Mouse (Mus musculus): ENCODE measurements around the gene Ctnnal1. TPM values are rescaled to one million over a fixed set of nuclear protein-coding genes. Genes with fewer than 3 reads are reported as not detected.

Ctnnal1 gene
- polyA plus RNA-seq, 1 experiment from 2014 or later: 9.3 TPM

DNA sequence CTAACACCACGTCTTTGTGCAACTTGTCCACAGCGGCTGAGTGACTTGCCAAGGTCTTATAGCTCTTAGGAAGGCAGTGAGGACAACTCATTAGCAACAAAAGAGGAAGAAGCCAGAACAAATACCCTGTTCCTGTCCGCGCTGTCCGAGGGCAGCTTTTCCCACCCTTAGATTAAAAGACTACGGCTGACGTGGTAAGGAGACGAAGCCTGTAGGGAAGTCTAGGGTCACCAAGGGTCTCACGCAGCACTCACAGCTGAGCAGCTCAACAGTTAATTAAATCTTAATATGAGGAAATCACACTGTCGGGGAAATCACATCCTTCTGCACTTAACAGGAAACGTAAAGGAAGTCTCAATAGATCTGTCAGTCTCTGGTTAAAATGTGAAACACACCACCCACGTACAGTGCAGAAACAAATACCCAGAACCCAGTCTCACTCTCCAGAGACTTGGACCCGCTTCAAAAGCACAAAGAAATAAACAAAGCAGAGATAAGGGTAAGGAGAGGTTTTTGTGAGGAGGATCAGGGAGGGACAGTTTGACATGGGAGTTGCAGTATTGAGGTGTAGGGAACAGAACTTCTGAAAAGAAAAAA is 33.9 kb downstream of the Ctnnal1 start:
- no peak overlapping the region for H3K4me3 ChIP-seq (ENCODE audit: low read depth, low read length)
- ATAC-seq (ENCODE audit: low FRiP score, low TSS enrichment) (no peak), DNase-seq (ENCODE audit: low spot score) (no peak)
- 0 out of 2 replicates have a peak, but pooled peaks cover 3% of the 10 kb centered on the region for H3K36me3 ChIP-seq (ENCODE audit: control insufficient read depth, insufficient read depth, low read length)
- no peak overlapping the region for H3K27ac ChIP-seq (replicated peaks)
- H3K27me3 ChIP-seq (ENCODE audit: control insufficient read depth, insufficient read depth, low read length): no peaks in the 10 kb centered on the region
- no peaks in the 10 kb centered on the region for H3K4me1 ChIP-seq (replicated peaks; ENCODE audit: control insufficient read depth, insufficient read depth)
- no peaks in the 10 kb centered on the region for H3K9me3 ChIP-seq (ENCODE audit: control insufficient read depth, low read length)
- H3K9ac ChIP-seq (ENCODE audit: low read length): no peak overlapping the region
- 59% methylated on average over 13 of the region's 13 CpGs for WGBS
- TF ChIP-seq CTCF (IDR thresholded peaks at IDR 0.05; ENCODE audit: low read depth) (no peak), EP300 (optimal IDR thresholded peaks at IDR 0.05) (no peak)
- no peak overlapping the region for H3K4me2 ChIP-seq (replicated peaks; ENCODE audit: low read depth)

DNA sequence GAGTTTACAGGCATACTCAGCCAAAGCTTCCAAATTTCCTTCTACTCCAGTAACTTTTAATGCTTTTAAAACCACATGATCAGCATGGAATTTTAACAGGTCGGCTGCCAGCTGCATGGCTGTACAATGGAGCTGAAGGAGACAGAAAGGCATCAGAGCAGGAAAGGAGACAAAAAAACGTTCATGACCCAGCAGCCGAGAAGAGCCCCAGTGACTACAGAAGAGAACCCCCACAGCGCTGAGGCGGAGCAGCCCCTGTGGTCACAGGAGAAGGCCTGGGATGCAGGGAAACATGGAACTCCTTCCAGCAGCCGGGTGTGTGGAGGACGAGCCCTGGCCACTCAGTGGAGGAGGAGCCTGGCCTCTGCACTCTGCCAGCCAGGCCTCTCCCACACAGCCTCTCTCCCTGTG is 35.5 kb downstream of the Ctnnal1 start:
- Histone ChIP-seq H3K27me3 (ENCODE audit: control insufficient read depth, insufficient read depth, low read length) (no peaks in the 10 kb centered on the region), H3K4me1 (replicated peaks; ENCODE audit: control insufficient read depth, insufficient read depth) (no peaks in the 10 kb centered on the region), H3K4me3 (ENCODE audit: low read depth, low read length) (no peak overlapping the region), H3K9me3 (ENCODE audit: control insufficient read depth, low read length) (no peaks in the 10 kb centered on the region), H3K36me3 (ENCODE audit: control insufficient read depth, insufficient read depth, low read length) (0 out of 2 replicates have a peak, but pooled peaks cover 3% of the 10 kb centered on the region), H3K9ac (ENCODE audit: low read length) (no peak overlapping the region), H3K4me2 (replicated peaks; ENCODE audit: low read depth) (no peak overlapping the region), H3K27ac (replicated peaks) (no peak overlapping the region)
- ATAC-seq (ENCODE audit: low FRiP score, low TSS enrichment) (0 out of 2 replicates have a peak, but pooled peaks have one; percentile 49), DNase-seq (ENCODE audit: low spot score) (peak; percentile 19)
- TF ChIP-seq CTCF (IDR thresholded peaks at IDR 0.05; ENCODE audit: low read depth) (no peak), EP300 (optimal IDR thresholded peaks at IDR 0.05) (no peak)
- WGBS: 57% methylated on average over 7 of the region's 7 CpGs

DNA sequence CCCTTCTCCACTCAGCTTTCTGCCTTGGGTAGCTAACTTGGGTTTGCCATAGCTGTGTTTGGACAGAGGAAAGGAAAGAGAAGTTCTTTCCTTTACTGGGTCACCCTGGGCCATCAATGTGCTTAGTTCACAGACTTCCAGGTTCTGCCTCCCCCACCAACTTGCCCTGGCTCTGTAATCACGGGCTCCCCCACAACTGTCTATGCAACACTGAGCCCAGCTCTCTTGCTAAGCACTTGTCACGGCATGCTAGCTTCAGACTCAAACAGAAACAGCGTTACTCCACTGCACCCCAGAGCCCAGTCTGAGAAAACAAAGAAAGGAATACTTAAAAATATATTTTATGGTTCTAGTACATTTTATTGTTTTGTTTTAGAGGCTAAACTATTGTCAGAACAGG is 36.1 kb downstream of the Ctnnal1 start:
- ATAC-seq (ENCODE audit: low FRiP score, low TSS enrichment): no peak
- Histone ChIP-seq H3K27ac (replicated peaks) (no peak overlapping the region), H3K4me1 (replicated peaks; ENCODE audit: control insufficient read depth, insufficient read depth) (no peaks in the 10 kb centered on the region), H3K9me3 (ENCODE audit: control insufficient read depth, low read length) (no peaks in the 10 kb centered on the region), H3K4me2 (replicated peaks; ENCODE audit: low read depth) (no peak overlapping the region), H3K36me3 (ENCODE audit: control insufficient read depth, insufficient read depth, low read length) (0 out of 2 replicates have a peak, but pooled peaks cover 3% of the 10 kb centered on the region), H3K27me3 (ENCODE audit: control insufficient read depth, insufficient read depth, low read length) (no peaks in the 10 kb centered on the region), H3K9ac (ENCODE audit: low read length) (no peak overlapping the region), H3K4me3 (ENCODE audit: low read depth, low read length) (no peak overlapping the region)
- DNase-seq (ENCODE audit: low spot score): no peak
- WGBS: 84% methylated on average over 3 of the region's 3 CpGs
- TF ChIP-seq EP300 (optimal IDR thresholded peaks at IDR 0.05) (no peak), CTCF (IDR thresholded peaks at IDR 0.05; ENCODE audit: low read depth) (no peak)

DNA sequence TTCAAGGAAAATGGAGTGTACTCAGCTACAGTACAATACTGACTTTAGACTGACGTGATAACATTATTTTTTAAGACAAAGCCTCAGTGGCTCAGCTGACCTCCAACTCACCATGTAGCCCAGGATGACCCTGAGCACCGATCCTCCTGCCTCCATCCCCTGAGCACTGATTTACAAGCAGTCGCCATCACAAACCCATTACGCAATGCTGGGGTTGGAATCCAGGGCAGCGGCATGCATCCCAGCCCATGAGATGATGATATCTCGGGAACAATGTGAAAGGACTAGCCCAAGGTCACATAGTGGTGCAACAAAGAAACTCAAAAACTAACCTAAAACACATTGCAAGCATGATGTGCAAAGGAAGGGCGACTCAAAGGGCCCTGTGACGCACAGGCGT is 40.8 kb downstream of the Ctnnal1 start:
- Histone ChIP-seq H3K4me3 (ENCODE audit: low read depth, low read length) (no peak overlapping the region), H3K27ac (replicated peaks) (no peak overlapping the region), H3K9me3 (ENCODE audit: control insufficient read depth, low read length) (no peaks in the 10 kb centered on the region), H3K36me3 (ENCODE audit: control insufficient read depth, insufficient read depth, low read length) (no peaks in the 10 kb centered on the region), H3K4me1 (replicated peaks; ENCODE audit: control insufficient read depth, insufficient read depth) (no peaks in the 10 kb centered on the region), H3K9ac (ENCODE audit: low read length) (no peak overlapping the region), H3K27me3 (ENCODE audit: control insufficient read depth, insufficient read depth, low read length) (no peaks in the 10 kb centered on the region), H3K4me2 (replicated peaks; ENCODE audit: low read depth) (no peak overlapping the region)
- TF ChIP-seq EP300 (optimal IDR thresholded peaks at IDR 0.05) (no peak), CTCF (IDR thresholded peaks at IDR 0.05; ENCODE audit: low read depth) (no peak)
- no peak for DNase-seq (ENCODE audit: low spot score)
- no peak for ATAC-seq (ENCODE audit: low FRiP score, low TSS enrichment)
- WGBS: 88% methylated on average over 9 of the region's 9 CpGs

DNA sequence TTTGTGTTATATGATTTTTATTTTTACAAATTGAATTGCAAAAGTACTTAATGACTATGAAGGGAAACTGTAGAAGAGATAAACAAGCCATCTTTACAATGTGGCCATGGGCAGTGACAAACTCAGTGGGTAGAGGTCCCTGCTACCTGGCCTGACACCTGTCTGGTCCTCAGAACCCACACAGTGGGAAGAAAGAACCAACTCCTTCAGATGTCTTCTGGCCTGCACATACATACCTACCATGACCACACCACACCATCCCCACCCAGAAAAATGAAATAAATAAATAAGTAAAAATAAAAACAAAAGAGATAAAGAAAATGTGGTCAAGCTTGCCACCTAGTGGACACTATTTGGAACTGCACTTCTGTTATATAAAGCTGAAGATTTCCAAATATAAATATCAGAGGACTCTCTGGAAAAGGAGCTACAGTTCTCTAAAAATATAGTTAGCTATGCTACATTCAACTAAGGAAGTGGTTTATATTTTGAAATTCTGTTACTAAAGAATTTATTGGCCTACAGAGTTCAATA is 44.9 kb downstream of the Ctnnal1 start:
- Histone ChIP-seq H3K36me3 (ENCODE audit: control insufficient read depth, insufficient read depth, low read length) (no peaks in the 10 kb centered on the region), H3K27ac (replicated peaks) (no peak overlapping the region), H3K27me3 (ENCODE audit: control insufficient read depth, insufficient read depth, low read length) (no peaks in the 10 kb centered on the region), H3K9ac (ENCODE audit: low read length) (no peak overlapping the region), H3K4me2 (replicated peaks; ENCODE audit: low read depth) (no peak overlapping the region), H3K9me3 (ENCODE audit: control insufficient read depth, low read length) (no peaks in the 10 kb centered on the region), H3K4me3 (ENCODE audit: low read depth, low read length) (no peak overlapping the region), H3K4me1 (replicated peaks; ENCODE audit: control insufficient read depth, insufficient read depth) (no peaks in the 10 kb centered on the region)
- TF ChIP-seq CTCF (IDR thresholded peaks at IDR 0.05; ENCODE audit: low read depth): peak; percentile 78
- no peak for TF ChIP-seq EP300 (optimal IDR thresholded peaks at IDR 0.05)
- DNase-seq (ENCODE audit: low spot score) (no peak), ATAC-seq (ENCODE audit: low FRiP score, low TSS enrichment) (no peak)

DNA sequence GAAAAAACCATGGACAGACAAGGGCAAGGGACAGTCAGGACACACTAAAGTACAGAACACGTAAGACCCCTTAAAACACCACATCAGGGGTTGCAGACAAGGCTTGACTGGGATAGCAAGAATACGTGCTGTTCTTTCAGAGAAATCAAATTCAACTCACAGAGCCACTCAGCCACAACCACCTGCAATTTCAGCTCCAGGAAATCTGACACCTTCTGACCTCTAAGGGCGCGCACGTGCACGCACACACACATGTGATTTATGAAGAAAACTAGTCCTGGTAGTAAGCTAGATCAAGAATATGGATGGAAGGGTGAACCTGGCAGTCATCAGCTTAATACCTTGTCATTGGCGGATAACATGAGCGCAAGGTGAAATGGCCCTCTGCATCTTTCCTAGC is 49.9 kb downstream of the Ctnnal1 start:
- no peaks in the 10 kb centered on the region for H3K9me3 ChIP-seq (ENCODE audit: control insufficient read depth, low read length)
- no peak for ATAC-seq (ENCODE audit: low FRiP score, low TSS enrichment)
- DNase-seq (ENCODE audit: low spot score): no peak
- H3K27me3 ChIP-seq (ENCODE audit: control insufficient read depth, insufficient read depth, low read length): no peaks in the 10 kb centered on the region
- H3K4me1 ChIP-seq (replicated peaks; ENCODE audit: control insufficient read depth, insufficient read depth): no peaks in the 10 kb centered on the region
- no peaks in the 10 kb centered on the region for H3K36me3 ChIP-seq (ENCODE audit: control insufficient read depth, insufficient read depth, low read length)
- no peak overlapping the region for H3K4me2 ChIP-seq (replicated peaks; ENCODE audit: low read depth)
- TF ChIP-seq EP300 (optimal IDR thresholded peaks at IDR 0.05): no peak
- TF ChIP-seq CTCF (IDR thresholded peaks at IDR 0.05; ENCODE audit: low read depth): no peak
- no peak overlapping the region for H3K9ac ChIP-seq (ENCODE audit: low read length)
- H3K27ac ChIP-seq (replicated peaks): no peak overlapping the region
- no peak overlapping the region for H3K4me3 ChIP-seq (ENCODE audit: low read depth, low read length)
- WGBS: 80% methylated on average over 8 of the region's 8 CpGs
